Mouse (Mus musculus) embryonic fibroblast, embryonic 13.5 days (primary cell): ENCODE measurements around the gene Cdk14.

ENCODE experiments used
- CTCF ChIP-seq: IDR thresholded peaks from 2 replicates; pipeline ENCODE4 v1.5.1; 2011; ENCODE audit warnings: mild to moderate bottlenecking, control low read depth, low read length, moderate library complexity, borderline replicate concordance; ENCODE audit not compliant: insufficient read depth
- POLR2A ChIP-seq: IDR thresholded peaks from 2 replicates; pipeline ENCODE4 v1.6.1; 2011; ENCODE audit warnings: low read depth, mild to moderate bottlenecking, control low read depth, low read length, moderate library complexity

- no peak for TF ChIP-seq CTCF
- no peak for TF ChIP-seq POLR2A
These were observed 285.8 kb downstream of the Cdk14 start for GRCm38 (mm10) chr5:5134143-5134904.
